Mouse (Mus musculus) bone marrow, adult 2 months (tissue): ENCODE measurements at regions not wholly inside any gene's neighbourhood (a gene's known extent, or its start where the extent isn't known, plus 50 kb on each side); places are given as distances from the start of the nearest gene placed in this dataset.

Experiments
- CTCF ChIP-seq: fragments of 200-500 bp; IDR thresholded peaks from 2 replicates; pipeline ENCODE4 v1.5.1; 2011; ENCODE audit warnings: low read length, control low read depth; ENCODE audit not compliant: control insufficient read depth, insufficient read depth
- POLR2A ChIP-seq: fragments of 200-500 bp; IDR thresholded peaks from 2 replicates; pipeline ENCODE4 v1.6.1; 2011; ENCODE audit warnings: low read depth, mild to moderate bottlenecking, control low read depth, low read length, borderline replicate concordance; ENCODE audit not compliant: control insufficient read depth

GRCm38 (mm10) chr14:76278751-76279450 is 135.9 kb upstream of the Tsc22d1 start:
- TF ChIP-seq POLR2A (no peak), CTCF (no peak)
